Mouse (Mus musculus): ENCODE data around the gene Mx1. TPM values are rescaled to one million over a fixed set of nuclear protein-coding genes. Genes with fewer than 3 reads are reported as not detected.

Mx1 gene
- polyA plus RNA-seq (2014; fragmentation: Nextera tagmentation; extraction: Ambion mirVana) = not detected in 2 replicates

- no peak within 1 kb of the TSS for H3K4me3 ChIP-seq (ENCODE audit: low read depth, low read length)
- no peaks in the 10 kb centered on the region for H3K27me3 ChIP-seq (replicated peaks; ENCODE audit: control insufficient read depth, insufficient read depth, low read length)
- H3K27ac ChIP-seq (ENCODE audit: low read depth, low read length) = no peak within 1 kb of the TSS
- H3K4me1 ChIP-seq (ENCODE audit: control insufficient read depth, insufficient read depth, low read length) = peaks cover 2% of the 10 kb centered on the region; the same call in 1 of the 2 replicates
- ATAC-seq (peak; percentile 37; the same call in 1 of the 2 replicates), DNase-seq (ENCODE audit: low spot score) (peak; percentile 25)
- no peak within 1 kb of the TSS for H3K4me2 ChIP-seq (ENCODE audit: low read length)
- 25% methylated on average over 4 of the region's 4 CpGs for WGBS
- no peaks in the 10 kb centered on the region for H3K36me3 ChIP-seq (ENCODE audit: control insufficient read depth, insufficient read depth, low read length)
- no peaks in the 10 kb centered on the region for H3K9me3 ChIP-seq (replicated peaks; ENCODE audit: control insufficient read depth, low read length)
- no peak within 1 kb of the TSS for H3K9ac ChIP-seq (ENCODE audit: low read length)
Measured at GRCm38 (mm10) chr16:97462481-97463181, at the start of gene Mx1. Gene Mx1, minus strand, starts transcription at chr16:97462907.

GRCm38 (mm10) chr16:97512347-97512751 lies 49.6 kb upstream of the Mx1 start:
- H3K4me3 ChIP-seq (ENCODE audit: low read depth, low read length) = no peak overlapping the region
- ATAC-seq = no peak
- no peak overlapping the region for H3K27ac ChIP-seq (ENCODE audit: low read depth, low read length)
- H3K4me2 ChIP-seq (ENCODE audit: low read length) = no peak overlapping the region
- DNase-seq (ENCODE audit: low spot score) = no peak
- no peaks in the 10 kb centered on the region for H3K9me3 ChIP-seq (replicated peaks; ENCODE audit: control insufficient read depth, low read length)
- no peaks in the 10 kb centered on the region for H3K36me3 ChIP-seq (ENCODE audit: control insufficient read depth, insufficient read depth, low read length)
- no peak overlapping the region for H3K9ac ChIP-seq (ENCODE audit: low read length)
- no peaks in the 10 kb centered on the region for H3K27me3 ChIP-seq (replicated peaks; ENCODE audit: control insufficient read depth, insufficient read depth, low read length)
- 91% methylated on average over 12 of the region's 12 CpGs for WGBS
- no peaks in the 10 kb centered on the region for H3K4me1 ChIP-seq (ENCODE audit: control insufficient read depth, insufficient read depth, low read length)

- H3K4me2 ChIP-seq (ENCODE audit: low read length) = no peak overlapping the region
- ATAC-seq (no peak), DNase-seq (ENCODE audit: low spot score) (no peak)
- no peaks in the 10 kb centered on the region for H3K36me3 ChIP-seq (ENCODE audit: control insufficient read depth, insufficient read depth, low read length)
- no peaks in the 10 kb centered on the region for H3K27me3 ChIP-seq (replicated peaks; ENCODE audit: control insufficient read depth, insufficient read depth, low read length)
- no peak overlapping the region for H3K9ac ChIP-seq (ENCODE audit: low read length)
- H3K4me3 ChIP-seq (ENCODE audit: low read depth, low read length) = no peak overlapping the region
- no peaks in the 10 kb centered on the region for H3K9me3 ChIP-seq (replicated peaks; ENCODE audit: control insufficient read depth, low read length)
- H3K27ac ChIP-seq (ENCODE audit: low read depth, low read length) = no peak overlapping the region
- H3K4me1 ChIP-seq (ENCODE audit: control insufficient read depth, insufficient read depth, low read length) = no peaks in the 10 kb centered on the region
Measured at GRCm38 (mm10) chr16:97511495-97511894, 48.8 kb upstream of the Mx1 start.

GRCm38 (mm10) chr16:97510849-97511248 lies 48.1 kb upstream of the Mx1 start:
- H3K9me3 ChIP-seq (replicated peaks; ENCODE audit: control insufficient read depth, low read length) = no peaks in the 10 kb centered on the region
- no peak overlapping the region for H3K4me3 ChIP-seq (ENCODE audit: low read depth, low read length)
- no peak overlapping the region for H3K4me2 ChIP-seq (ENCODE audit: low read length)
- H3K27ac ChIP-seq (ENCODE audit: low read depth, low read length) = no peak overlapping the region
- no peaks in the 10 kb centered on the region for H3K27me3 ChIP-seq (replicated peaks; ENCODE audit: control insufficient read depth, insufficient read depth, low read length)
- 76% methylated on average over 5 of the region's 5 CpGs for WGBS
- H3K9ac ChIP-seq (ENCODE audit: low read length) = no peak overlapping the region
- no peaks in the 10 kb centered on the region for H3K4me1 ChIP-seq (ENCODE audit: control insufficient read depth, insufficient read depth, low read length)
- H3K36me3 ChIP-seq (ENCODE audit: control insufficient read depth, insufficient read depth, low read length) = no peaks in the 10 kb centered on the region
- ATAC-seq (no peak), DNase-seq (ENCODE audit: low spot score) (no peak)

- Histone ChIP-seq H3K4me3 (ENCODE audit: low read depth, low read length) (no peak overlapping the region), H3K9me3 (replicated peaks; ENCODE audit: control insufficient read depth, low read length) (no peaks in the 10 kb centered on the region), H3K27ac (ENCODE audit: low read depth, low read length) (no peak overlapping the region), H3K36me3 (ENCODE audit: control insufficient read depth, insufficient read depth, low read length) (no peaks in the 10 kb centered on the region), H3K27me3 (replicated peaks; ENCODE audit: control insufficient read depth, insufficient read depth, low read length) (no peaks in the 10 kb centered on the region), H3K9ac (ENCODE audit: low read length) (no peak overlapping the region), H3K4me2 (ENCODE audit: low read length) (no peak overlapping the region), H3K4me1 (ENCODE audit: control insufficient read depth, insufficient read depth, low read length) (no peaks in the 10 kb centered on the region)
- DNase-seq (ENCODE audit: low spot score) (no peak), ATAC-seq (no peak)
Measured at GRCm38 (mm10) chr16:97507783-97508182, 45.1 kb upstream of the Mx1 start.

DNA sequence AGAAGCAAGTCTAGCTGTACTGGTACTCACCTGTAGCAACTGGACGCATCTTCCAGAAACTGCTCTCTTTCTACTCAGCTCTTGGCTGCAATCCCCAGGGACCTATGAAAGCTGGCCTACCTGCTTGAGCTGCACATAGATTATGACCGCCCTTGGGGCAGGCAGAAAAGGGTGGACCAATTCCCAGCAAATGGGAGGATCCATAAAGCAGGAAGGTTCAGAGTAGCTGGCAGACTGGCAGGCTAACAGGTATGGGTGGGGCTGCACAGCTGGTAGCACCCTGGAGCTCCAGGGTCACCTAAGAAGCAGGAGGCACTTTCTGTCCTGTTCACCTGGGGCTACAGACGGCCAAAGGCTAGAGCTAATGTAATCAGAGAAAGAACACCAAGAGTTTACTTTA lies 42.1 kb upstream of the Mx1 start:
- WGBS = 90% methylated on average over 3 of the region's 3 CpGs
- no peak for ATAC-seq
- no peak overlapping the region for H3K4me3 ChIP-seq (ENCODE audit: low read depth, low read length)

DNA sequence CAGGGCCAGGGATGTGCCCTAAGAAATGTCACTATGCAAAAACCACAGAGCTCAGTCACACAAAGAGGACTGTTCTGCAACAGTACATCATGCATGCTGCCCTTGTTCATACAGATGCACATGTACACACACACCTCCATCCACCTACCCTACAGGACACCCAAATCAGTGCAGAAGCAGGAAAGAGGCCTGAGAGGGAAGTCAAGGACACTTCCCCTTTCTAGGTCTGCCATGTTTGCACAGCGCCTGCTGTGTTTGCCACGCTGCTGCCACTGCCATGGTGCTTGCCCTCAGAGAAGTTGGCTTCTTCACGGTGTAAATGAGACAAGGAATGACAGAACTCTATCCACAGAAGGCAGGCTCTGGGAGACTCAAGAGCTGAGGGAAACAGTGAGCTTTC lies 41.1 kb upstream of the Mx1 start:
- Histone ChIP-seq H3K9me3 (replicated peaks; ENCODE audit: control insufficient read depth, low read length) (no peaks in the 10 kb centered on the region), H3K4me3 (ENCODE audit: low read depth, low read length) (no peak overlapping the region), H3K4me1 (ENCODE audit: control insufficient read depth, insufficient read depth, low read length) (no peaks in the 10 kb centered on the region), H3K4me2 (ENCODE audit: low read length) (no peak overlapping the region), H3K9ac (ENCODE audit: low read length) (no peak overlapping the region), H3K27ac (ENCODE audit: low read depth, low read length) (no peak overlapping the region), H3K27me3 (replicated peaks; ENCODE audit: control insufficient read depth, insufficient read depth, low read length) (no peaks in the 10 kb centered on the region), H3K36me3 (ENCODE audit: control insufficient read depth, insufficient read depth, low read length) (no peaks in the 10 kb centered on the region)
- no peak for DNase-seq (ENCODE audit: low spot score)
- no peak for ATAC-seq
- WGBS = 83% methylated on average over 3 of the region's 3 CpGs

More for the DNA sequence above, 42.1 kb upstream of the Mx1 start:
- H3K36me3 ChIP-seq (ENCODE audit: control insufficient read depth, insufficient read depth, low read length) = no peaks in the 10 kb centered on the region
- no peak overlapping the region for H3K4me2 ChIP-seq (ENCODE audit: low read length)
- H3K27me3 ChIP-seq (replicated peaks; ENCODE audit: control insufficient read depth, insufficient read depth, low read length) = no peaks in the 10 kb centered on the region
- no peak overlapping the region for H3K9ac ChIP-seq (ENCODE audit: low read length)
- no peak for DNase-seq (ENCODE audit: low spot score)
- H3K9me3 ChIP-seq (replicated peaks; ENCODE audit: control insufficient read depth, low read length) = no peaks in the 10 kb centered on the region
- no peak overlapping the region for H3K27ac ChIP-seq (ENCODE audit: low read depth, low read length)
- H3K4me1 ChIP-seq (ENCODE audit: control insufficient read depth, insufficient read depth, low read length) = no peaks in the 10 kb centered on the region

- ATAC-seq = no peak
- Histone ChIP-seq H3K4me1 (ENCODE audit: control insufficient read depth, insufficient read depth, low read length) (no peaks in the 10 kb centered on the region), H3K9me3 (replicated peaks; ENCODE audit: control insufficient read depth, low read length) (no peaks in the 10 kb centered on the region), H3K36me3 (ENCODE audit: control insufficient read depth, insufficient read depth, low read length) (no peaks in the 10 kb centered on the region), H3K4me2 (ENCODE audit: low read length) (no peak overlapping the region), H3K27ac (ENCODE audit: low read depth, low read length) (no peak overlapping the region), H3K9ac (ENCODE audit: low read length) (no peak overlapping the region), H3K4me3 (ENCODE audit: low read depth, low read length) (no peak overlapping the region), H3K27me3 (replicated peaks; ENCODE audit: control insufficient read depth, insufficient read depth, low read length) (no peaks in the 10 kb centered on the region)
- 91% methylated on average over 7 of the region's 7 CpGs for WGBS
- DNase-seq (ENCODE audit: low spot score) = no peak
Measured at GRCm38 (mm10) chr16:97500901-97501300, 38.2 kb upstream of the Mx1 start.

DNA sequence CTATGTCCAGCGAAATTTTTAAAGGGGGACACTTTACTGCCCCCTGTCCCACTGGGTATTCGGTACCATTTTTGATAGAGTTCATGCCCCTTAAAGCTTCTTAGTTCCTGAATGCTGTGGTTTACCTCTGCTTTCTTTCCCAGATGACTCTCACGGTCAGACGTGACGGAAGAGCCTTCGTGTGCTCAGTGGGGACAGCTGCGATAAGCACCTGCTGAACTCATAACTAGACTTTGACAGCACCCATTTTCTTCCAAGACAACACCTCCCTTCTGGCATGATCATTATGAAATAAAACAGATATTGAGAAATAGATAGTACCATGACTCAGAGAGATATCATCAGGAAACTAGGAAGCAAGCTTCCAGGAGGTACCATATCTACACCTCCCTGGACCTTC lies 36.7 kb upstream of the Mx1 start:
- no peak for ATAC-seq

More for the DNA sequence above, 36.7 kb upstream of the Mx1 start:
- no peak overlapping the region for H3K9ac ChIP-seq (ENCODE audit: low read length)
- no peak overlapping the region for H3K4me2 ChIP-seq (ENCODE audit: low read length)
- H3K4me1 ChIP-seq (ENCODE audit: control insufficient read depth, insufficient read depth, low read length) = no peaks in the 10 kb centered on the region
- H3K36me3 ChIP-seq (ENCODE audit: control insufficient read depth, insufficient read depth, low read length) = no peaks in the 10 kb centered on the region
- H3K27ac ChIP-seq (ENCODE audit: low read depth, low read length) = no peak overlapping the region
- DNase-seq (ENCODE audit: low spot score) = no peak
- no peak overlapping the region for H3K4me3 ChIP-seq (ENCODE audit: low read depth, low read length)
- no peaks in the 10 kb centered on the region for H3K27me3 ChIP-seq (replicated peaks; ENCODE audit: control insufficient read depth, insufficient read depth, low read length)
- WGBS = 91% methylated on average over 7 of the region's 7 CpGs
- H3K9me3 ChIP-seq (replicated peaks; ENCODE audit: control insufficient read depth, low read length) = no peaks in the 10 kb centered on the region
